Mouse (Mus musculus): ENCODE data around the gene Fignl2.

The Fignl2 gene

GRCm38 (mm10) chr15:101066920-101067696 lies 11.3 kb downstream of the Fignl2 start:
- no peak for DNase-seq (ENCODE audit: low read depth)

- DNase-seq (ENCODE audit: low read depth) = no peak
Observed at GRCm38 (mm10) chr15:101066364-101066847, 12.0 kb downstream of the Fignl2 start.

- DNase-seq (ENCODE audit: low read depth) = no peak
Observed at GRCm38 (mm10) chr15:101065069-101065468, 13.3 kb downstream of the Fignl2 start.

GRCm38 (mm10) chr15:101060280-101060852 lies 18.0 kb downstream of the Fignl2 start:
- DNase-seq (ENCODE audit: low read depth) = no peak

- no peak for DNase-seq (ENCODE audit: low read depth)
Observed at GRCm38 (mm10) chr15:101059570-101060279, 18.6 kb downstream of the Fignl2 start.

DNA sequence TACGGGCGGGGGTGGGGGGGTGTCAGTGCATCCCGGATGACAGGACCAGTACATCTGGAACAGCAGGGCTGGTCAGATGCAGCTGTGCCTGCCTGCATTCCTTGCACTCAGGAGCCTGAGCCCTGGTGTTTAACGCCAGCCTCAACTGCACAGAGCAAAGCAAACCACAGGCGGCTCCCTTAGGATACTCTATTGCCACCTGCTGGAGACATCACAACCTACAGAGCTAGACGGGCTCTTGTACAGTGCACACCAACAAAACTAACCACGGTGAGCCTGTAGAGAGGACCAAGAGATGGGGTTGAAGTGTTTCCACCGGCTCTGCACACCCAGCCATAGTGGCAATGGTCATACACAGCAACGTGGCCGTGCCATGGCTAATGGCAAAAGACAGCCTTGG lies 22.1 kb downstream of the Fignl2 start:
- peak; percentile 46 for DNase-seq (ENCODE audit: low read depth)

- no peak for DNase-seq (ENCODE audit: low read depth)
Observed at GRCm38 (mm10) chr15:101054541-101054940, 23.8 kb downstream of the Fignl2 start.

GRCm38 (mm10) chr15:101053832-101054459 lies 24.4 kb downstream of the Fignl2 start:
- no peak for DNase-seq (ENCODE audit: low read depth)

GRCm38 (mm10) chr15:101052560-101053501 lies 25.5 kb downstream of the Fignl2 start:
- DNase-seq (ENCODE audit: low read depth) = no peak

- DNase-seq (ENCODE audit: low read depth) = no peak
Observed at GRCm38 (mm10) chr15:101051869-101052268, 26.5 kb downstream of the Fignl2 start.

- DNase-seq (ENCODE audit: low read depth) = no peak
Observed at GRCm38 (mm10) chr15:101048338-101048896, 29.9 kb downstream of the Fignl2 start.

GRCm38 (mm10) chr15:101047194-101047555 lies 31.2 kb downstream of the Fignl2 start, which contains the start of gene Gm47841:
Gene Gm47841, minus strand, starts transcription at chr15:101047397.
- no peak for DNase-seq (ENCODE audit: low read depth)

DNA sequence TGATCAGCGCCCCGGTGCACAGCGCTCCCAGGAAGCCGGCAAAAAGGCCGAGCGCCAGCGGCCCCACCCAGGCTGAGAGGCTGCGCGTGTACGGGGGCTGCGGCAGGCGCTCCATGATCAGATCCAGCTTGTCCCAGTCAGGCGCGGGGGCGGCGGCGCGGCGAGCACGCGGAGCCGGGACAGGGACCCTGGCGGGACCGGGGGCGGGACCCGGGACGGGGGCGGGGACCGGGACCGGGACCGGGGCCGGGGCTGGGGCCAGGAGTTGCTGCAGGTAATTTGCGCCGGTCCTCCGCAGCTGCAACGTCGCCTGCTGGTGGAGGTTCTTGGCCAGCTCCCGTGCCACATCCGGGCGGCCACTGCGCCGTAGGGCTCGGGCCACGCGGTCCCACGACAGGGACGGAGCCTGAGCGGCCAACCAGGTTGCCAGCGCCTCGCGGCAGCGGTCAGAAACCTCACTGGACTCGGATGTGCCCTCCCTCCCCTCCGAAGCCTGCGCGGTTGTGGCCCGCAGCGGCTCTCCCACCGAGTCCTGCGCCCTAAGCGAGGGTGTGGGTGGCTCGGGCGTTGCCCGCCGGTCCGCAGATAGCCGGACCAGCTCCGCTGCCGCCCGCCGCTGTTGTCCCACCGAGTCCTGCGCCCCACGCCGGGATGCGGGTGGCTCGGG lies 31.7 kb downstream of the Fignl2 start:
- DNase-seq (ENCODE audit: low read depth) = no peak

DNA sequence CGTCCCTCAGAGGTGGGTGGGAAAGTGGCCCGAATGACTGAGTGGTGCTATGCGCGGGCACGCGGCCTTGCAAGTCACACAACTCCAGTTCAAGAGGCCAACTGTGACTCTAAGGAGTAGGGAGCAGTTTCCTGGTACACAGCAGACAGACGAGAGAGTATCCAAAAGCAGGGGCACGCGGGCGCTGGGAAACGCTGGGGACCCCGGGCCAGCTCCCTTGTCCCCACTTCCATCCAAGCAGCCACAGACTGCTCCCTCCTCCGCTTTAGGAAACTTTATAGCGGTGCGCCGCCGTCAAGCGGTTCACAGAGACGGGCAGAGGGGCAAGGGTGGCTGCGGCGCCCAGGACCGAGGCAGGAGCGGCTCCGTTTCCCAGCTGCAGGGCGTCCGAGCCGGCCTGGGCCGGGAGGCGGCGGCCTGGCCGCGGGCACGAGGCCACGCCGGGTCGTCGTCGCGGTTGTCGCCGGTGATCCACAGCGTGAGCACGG lies 32.3 kb downstream of the Fignl2 start:
- DNase-seq (ENCODE audit: low read depth) = no peak

DNA sequence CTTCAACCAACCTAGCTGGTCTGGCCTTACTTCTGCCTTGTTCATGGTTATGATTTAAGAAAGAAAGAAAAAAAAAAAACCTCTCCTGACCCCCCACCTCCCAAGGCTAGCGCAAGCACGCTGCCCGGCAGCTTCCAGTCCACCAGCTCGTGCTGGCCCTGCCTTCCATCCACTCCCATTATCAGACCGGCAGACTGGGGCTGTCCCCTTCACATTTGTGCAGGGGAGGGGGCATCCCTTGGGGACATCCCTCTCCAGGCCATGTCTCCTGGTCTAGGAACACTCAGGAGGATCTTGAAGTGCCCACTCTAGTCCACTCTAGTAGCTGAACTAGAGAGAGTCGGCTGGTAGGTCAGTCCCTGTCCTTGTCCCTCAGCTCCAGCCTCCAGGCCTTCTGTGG lies 33.8 kb downstream of the Fignl2 start:
- no peak for DNase-seq (ENCODE audit: low read depth)

DNA sequence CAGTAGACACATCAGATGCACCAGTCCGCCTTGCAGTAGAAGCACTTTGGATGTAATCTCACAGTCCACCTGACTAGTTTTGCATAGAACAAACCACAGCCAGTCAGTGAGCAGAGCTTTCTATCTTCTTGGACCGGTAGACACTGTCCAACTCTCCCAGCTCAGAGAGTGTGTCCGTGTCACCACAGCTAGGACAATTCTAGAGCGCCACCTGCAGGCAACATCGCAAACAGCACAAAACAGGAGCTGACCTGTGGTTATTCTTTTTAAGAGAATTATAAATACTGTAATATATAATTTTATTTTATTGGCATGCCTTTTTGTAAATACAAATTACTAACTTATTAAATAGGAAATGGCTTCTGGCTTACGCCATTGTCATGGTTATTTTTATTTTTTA lies 35.8 kb downstream of the Fignl2 start:
- DNase-seq (ENCODE audit: low read depth) = peak; percentile 65

- no peak for DNase-seq (ENCODE audit: low read depth)
Observed at GRCm38 (mm10) chr15:101041966-101042365, 36.4 kb downstream of the Fignl2 start.

DNA sequence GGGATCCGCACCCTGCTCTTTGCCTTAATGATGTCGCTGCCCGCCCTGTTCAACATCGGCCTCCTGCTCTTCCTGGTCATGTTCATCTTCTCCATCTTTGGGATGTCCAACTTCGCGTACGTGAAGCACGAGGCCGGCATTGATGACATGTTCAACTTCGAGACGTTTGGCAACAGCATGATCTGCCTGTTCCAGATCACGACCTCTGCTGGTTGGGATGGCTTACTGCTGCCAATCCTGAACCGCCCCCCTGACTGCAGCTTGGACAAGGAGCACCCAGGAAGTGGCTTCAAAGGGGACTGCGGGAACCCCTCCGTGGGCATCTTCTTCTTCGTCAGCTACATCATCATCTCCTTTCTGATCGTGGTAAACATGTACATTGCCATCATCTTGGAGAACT lies 38.7 kb downstream of the Fignl2 start:
- DNase-seq (ENCODE audit: low read depth) = no peak

- no peak for DNase-seq (ENCODE audit: low read depth)
Observed at GRCm38 (mm10) chr15:101028960-101029359, 49.4 kb downstream of the Fignl2 start.

DNA sequence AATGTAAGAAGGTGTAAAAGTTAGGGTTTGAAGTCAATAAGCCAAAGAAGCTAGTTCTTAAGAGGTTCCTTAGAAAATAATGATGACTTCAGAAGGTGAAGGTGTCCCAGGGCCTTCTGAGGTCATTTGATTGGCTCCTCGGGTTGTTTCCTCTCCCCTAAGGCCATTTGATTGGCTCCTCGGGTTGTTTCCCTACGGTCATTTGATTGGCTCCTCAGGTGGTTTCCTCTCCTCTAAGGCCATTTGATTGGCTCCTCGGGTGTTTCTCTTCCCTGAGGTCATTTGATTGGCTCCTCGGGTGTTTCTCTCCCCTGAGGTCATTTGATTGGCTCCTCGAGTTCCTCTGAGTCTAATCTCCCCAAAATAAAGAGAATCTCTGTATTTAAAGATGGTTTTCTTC lies 67.0 kb downstream of the Fignl2 start:
- DNase-seq (ENCODE audit: low read depth) = no peak
